Mouse (Mus musculus) c-Kit-positive CD71-positive TER-119-negative erythroid progenitor cells, embryonic 14.5 days (primary cell): ENCODE measurements around the gene Peli1.

Experiments
- DNase-seq: peaks from one replicate; pipeline ENCODE4 v3.0.0-alpha.2; 2013; ENCODE audit warnings: low read depth

Gene Peli1

DNA sequence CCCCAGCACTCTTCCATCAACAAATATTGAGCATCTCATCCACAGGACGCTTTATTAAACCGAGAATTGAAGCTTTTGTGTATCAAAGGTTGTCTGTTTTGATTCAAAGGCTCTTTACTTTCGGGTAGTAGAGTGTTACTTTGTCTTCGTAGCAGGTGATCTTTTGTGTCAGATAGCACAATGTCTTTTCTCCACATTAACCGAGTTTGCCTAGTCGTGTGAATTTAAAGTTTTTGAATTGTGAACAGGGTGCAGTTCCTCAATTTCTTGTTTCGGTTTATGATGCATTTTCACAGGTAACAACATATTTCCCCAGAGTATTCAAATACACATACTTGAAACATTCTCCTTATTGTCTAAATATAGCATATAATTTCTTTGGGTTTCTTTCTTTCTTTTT lies 1.5 kb downstream of the Peli1 start:
- DNase-seq, result no peak

- DNase-seq, result no peak
Measured at GRCm38 (mm10) chr11:21093081-21093815, 2.2 kb downstream of the Peli1 start.

- no peak for DNase-seq
Measured at GRCm38 (mm10) chr11:21096590-21096989, 5.5 kb downstream of the Peli1 start.

DNA sequence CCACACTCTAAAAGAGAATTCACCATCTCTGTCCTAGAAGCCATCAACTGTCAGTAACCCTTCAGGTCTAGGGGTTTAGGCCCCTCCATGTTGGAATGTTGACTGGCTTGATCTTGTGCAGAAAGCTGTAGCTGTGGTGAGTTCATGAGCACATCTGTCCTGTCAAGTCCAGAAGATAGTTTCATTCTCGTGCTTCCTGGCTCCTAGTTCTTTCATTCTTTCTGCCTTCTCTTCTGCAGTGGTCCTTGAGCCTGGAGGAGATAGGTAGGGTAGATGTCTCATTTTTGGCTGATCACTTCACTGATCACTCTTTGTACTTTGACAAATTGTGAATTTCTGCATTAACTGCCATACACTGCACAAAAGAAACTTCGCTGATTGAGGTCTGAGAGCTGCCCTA lies 7.4 kb downstream of the Peli1 start:
- no peak for DNase-seq

DNA sequence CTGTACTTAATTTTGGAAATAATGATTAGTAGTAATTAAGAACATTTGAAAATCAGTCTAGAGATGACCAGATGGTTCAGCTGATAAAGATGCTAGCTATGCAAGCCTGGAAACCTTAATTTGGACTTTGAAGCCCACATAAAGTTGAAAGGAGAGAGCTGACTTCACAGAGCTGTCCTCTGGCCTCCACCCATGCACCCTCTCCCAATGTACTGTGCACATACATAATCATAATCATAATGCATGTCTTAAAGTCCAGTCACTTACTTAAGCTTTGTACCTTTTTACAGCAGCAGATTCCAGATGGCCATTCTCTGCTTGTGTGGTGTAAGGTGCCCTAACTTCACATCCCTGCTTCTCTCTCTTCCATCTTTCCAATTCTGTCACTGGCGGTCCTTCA lies 9.6 kb downstream of the Peli1 start:
- no peak for DNase-seq

- DNase-seq, result no peak
Measured at GRCm38 (mm10) chr11:21101286-21101685, 10.2 kb downstream of the Peli1 start.

- no peak for DNase-seq
Measured at GRCm38 (mm10) chr11:21102273-21103005, 11.3 kb downstream of the Peli1 start.

DNA sequence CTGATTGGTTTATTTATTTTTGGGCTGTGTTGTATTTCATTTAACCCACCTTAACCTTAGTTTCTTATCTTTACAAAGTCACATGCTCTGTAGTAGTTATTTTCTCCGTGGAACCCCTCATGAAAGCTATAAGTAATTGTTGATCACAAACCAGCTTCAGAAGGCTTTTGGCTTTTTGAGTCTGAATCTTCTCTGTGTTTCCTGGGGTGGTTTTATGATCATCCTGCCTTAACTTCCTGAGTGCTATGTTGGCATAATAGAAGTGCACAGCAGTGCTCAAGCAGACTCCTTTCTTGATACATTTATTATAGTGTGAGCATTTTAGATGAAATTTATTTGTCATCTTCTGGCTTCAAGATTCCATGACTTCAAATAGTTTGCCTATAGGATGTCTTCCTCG lies 12.1 kb downstream of the Peli1 start:
- DNase-seq, result no peak

- DNase-seq, result no peak
Measured at GRCm38 (mm10) chr11:21105393-21105792, 14.3 kb downstream of the Peli1 start.

DNA sequence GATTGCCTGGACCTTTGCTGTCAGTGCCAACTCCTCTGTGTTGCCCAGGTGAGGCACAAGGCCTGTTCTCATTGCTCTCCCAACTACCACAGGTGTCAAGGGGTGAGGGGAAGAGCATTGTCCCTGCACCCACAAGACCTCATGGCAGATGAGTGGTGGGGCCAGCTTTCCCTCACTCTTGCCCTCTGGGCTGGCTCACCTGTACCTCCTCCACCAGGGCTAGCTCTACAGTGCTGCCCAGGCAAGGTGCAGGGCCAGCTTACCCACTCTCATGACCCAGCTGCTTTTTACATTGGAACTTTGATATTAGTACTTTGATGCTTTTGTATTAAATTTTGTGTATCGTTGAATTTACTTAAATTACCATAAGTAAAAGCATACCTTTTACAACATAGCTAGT lies 16.0 kb downstream of the Peli1 start:
- no peak for DNase-seq

DNA sequence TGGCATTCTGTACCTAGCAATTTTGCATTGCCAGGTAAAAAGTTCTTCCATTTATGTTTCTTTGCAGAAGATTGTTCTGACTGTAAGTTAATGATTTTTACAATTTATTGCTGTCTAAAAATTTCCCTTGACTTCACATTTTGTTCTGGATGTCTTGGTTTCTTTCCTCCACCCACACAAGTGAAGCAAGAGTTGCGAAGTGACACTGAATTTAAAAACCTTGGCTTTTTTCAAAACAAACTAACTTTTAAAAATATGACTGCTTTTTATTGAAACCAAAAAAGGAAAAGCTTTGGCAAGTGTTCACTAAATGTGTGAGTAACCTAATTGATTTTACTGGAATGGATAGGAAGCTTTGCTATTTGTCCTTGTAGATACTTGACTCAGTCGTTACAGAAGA lies 18.2 kb downstream of the Peli1 start:
- DNase-seq, result no peak

DNA sequence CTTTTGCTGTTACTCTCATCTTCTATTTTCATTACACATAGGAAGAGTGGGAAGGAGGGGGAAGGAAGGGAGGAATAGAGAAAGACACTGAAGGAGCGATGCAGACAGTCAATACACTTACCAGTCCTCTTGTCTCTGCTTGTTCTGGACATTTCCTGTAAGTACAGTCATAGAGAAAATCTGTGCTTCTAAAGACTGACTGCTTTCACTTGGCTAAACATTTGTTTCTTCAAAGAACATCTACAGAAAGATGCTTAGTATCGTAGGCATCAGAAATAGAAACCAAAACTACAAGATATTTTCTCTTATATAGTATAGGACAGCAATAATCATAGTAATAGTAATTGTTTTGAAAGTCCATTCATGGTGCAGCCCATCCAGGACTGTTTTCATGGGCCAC lies 23.4 kb downstream of the Peli1 start:
- no peak for DNase-seq

DNA sequence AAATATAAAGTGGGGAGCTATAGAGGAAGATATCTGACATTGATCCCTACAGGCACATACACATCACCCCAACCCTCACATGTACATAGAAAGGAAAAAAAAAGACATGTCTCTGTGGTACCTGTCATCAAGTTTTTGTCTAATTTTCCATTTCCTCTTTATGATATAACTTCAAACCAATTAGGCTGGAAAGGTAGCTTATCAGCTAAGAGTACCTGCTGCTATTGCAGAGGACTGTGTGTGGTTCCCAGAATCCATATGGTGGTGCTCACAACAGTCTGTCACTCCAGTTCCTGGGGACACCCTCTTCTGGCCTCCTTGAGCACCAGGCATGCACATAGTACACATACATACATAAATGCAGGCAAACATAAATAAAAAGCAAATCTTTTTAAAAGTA lies 24.7 kb downstream of the Peli1 start:
- no peak for DNase-seq

DNA sequence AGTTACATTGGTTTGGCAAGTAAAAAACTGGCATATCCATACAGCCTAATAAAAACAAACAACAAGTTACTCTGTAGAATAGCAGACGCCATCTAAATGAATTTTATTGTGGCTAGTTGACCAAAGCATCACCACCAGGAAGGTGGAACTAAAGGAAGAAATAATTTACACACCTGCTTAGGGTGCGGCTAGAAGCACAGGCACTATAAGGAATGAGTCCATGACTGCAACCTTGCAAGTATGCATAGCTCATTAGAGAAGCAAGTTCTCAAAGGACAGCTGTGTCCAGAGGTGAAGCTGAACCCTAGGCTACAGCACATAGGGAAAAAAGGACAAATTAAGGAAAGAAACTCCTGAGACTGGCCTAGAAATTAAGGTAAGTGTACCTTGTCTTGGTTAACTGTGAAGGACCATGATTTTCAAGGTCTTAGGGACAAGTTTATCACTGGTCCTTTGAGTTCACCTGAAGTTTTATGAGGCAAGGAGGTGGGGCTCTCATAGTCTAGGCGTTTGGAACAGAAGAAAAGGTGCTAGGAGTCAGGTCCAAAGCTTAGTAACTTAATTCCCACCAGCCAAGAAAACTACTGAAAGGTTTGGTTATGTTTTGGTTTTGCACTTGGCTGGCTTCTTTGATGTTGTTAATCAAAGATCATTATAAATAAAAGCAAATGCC lies 25.7 kb downstream of the Peli1 start:
- no peak for DNase-seq

DNA sequence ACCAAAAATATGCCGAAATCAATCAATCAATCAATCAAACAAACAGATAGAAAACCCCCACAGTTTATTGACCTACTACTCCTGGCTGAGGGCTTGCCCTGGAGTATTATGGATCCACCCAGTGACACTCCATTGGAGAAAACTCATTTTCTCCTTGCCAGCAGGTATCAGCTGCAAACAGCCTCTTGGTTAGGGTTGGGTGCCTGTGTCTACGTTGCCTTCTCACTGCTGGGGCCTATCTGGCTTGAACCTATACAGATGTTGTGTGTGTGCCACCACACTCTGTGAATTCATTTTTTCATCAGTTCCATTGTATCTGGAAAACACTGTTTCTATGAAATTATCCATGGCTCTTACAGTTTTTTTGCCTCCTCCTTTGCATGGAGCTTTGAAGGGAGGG lies 30.6 kb downstream of the Peli1 start:
- DNase-seq, result no peak

DNA sequence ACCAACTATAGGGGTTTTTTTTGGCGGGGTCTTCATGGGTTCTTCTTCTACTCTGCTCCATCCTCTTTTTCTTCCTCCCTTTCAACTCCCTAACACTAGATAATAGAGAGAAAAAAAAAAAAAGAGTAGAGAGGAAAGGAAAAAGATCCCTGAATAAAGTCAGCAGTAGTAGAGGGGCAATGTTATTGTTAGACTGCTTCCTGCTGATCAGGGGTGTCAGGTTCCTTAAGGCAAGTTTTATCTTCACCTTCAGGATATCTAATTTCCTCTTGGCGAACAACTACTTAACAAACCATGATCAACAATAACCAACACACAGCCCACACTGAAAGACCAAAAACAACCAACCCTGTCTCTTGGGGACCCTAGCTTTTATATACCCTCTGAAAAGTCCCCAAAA lies 31.3 kb downstream of the Peli1 start:
- no peak for DNase-seq

DNA sequence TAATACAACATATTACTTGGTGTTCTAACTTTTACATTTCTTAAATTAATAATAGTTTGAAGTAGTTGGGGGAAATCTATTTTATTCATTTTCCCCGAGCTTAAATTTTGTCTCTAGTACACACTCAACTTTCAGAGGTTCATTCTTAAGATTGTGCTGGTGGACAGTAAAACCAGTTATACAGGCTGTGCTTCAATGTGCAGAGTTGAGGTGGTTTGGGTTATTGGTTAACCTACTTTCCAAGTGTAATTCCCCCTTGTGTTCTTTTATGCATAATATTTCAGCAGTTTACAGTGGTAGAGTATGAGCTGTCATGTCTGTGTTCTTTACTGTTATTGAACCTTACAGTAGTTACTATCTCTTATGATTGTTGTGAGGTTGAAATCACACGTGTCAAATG lies 40.6 kb downstream of the Peli1 start:
- DNase-seq, result no peak

- peak; percentile 40 for DNase-seq
Measured at GRCm38 (mm10) chr11:21134875-21135451, 43.9 kb downstream of the Peli1 start.

GRCm38 (mm10) chr11:21139453-21139852 lies 48.4 kb downstream of the Peli1 start:
- DNase-seq, result no peak

DNA sequence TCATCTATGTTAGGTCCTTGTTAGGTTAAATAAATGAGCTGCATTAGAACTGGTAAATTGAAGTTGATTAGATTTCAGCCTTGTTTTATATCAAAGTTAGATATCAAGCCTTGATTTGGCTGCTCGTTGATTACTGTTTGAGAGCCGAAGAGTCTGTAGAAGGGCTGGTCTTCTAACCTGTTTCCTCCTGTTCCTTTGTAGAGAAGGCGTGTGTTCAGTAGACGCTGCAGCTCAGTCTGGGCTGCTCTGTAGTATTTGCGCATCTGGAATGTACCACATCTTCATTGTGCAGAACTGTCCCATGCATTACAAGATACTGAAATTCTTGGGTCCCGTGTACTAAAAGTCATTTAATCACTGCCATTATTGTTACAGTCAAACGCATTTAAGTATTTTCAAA lies 50.2 kb downstream of the Peli1 start:
- DNase-seq, result no peak

GRCm38 (mm10) chr11:21141755-21142154 lies 50.7 kb downstream of the Peli1 start:
- no peak for DNase-seq

- DNase-seq, result no peak
Measured at GRCm38 (mm10) chr11:21149476-21149875, 58.4 kb downstream of the Peli1 start.

DNA sequence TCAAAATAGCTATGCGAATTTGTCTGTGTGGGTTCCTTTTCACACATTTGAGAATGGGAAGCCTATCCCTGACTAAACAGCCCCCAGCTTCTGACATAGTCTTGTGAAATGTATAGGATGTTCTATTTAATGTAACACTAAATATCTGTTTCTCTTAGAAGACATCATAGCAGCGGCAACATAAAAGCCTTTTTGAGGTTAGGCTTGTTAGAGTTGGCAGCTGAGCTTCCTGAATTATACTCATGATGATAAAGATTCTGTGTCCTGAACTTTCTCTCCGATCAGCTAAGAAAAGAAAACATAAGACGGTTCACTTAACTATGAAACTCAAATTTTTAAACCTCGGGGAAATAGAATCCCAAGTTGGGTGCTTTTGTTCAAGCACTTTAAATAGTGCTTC lies 59.2 kb downstream of the Peli1 start:
- DNase-seq, result no peak
